In the genomic region with DNA sequence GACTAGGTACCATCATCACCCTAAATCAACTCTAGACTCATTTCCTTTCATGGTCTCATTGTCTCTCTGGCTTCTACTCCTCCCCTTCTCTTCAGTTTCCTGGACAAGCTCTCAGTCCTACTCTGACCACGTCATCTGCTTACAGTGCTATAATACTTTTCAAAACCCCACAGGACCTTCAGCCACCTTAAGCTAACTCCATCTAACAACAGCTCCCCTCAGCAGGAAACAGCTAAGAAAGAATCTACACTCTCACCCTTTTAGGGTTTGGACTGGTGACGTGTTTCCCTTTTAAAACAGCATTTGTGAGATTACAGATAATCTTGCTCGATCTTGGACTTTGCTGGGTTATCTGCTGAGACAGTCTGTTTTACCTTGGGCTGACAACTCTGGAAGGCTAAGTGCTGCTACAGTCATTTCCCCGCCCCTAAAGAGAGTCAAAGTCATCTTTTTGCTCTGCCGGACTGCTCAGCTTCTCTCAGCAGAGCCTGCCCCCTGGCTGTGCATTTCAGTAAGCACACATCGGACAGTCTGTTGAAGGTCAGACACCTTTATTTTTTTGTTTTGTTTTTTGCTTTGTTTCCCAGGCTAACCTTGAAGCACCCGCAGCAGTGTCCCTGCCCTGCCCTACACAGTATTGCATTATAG, we compare ENCODE assay signal across 8 mouse cellular contexts. TPM values are rescaled to one million over a fixed set of nuclear protein-coding genes. Genes with fewer than 3 reads are reported as not detected.
DNase-seq lines count a peak whose midpoint lies in the region; ATAC-seq and TF ChIP-seq lines count a peak whose summit lies in the region.

No protein-coding gene starts in this region.

- H3K4me3 ChIP-seq in left cerebral cortex, adult 2 months, result no peak overlapping the region
- no peak overlapping the region for H3K4me3 ChIP-seq in brown adipose tissue, adult 24 weeks (ENCODE audit: insufficient read depth, low read depth, low read length)
- no peak overlapping the region for H3K4me3 ChIP-seq in hindbrain, embryonic 13.5 days
- no peak overlapping the region for H3K4me3 ChIP-seq in limb, embryonic 14.5 days (replicated peaks; ENCODE audit: low read length)
- no peak overlapping the region for H3K4me3 ChIP-seq in midbrain, embryonic 14.5 days (replicated peaks; ENCODE audit: low read depth, low read length)
- no peak overlapping the region for H3K4me3 ChIP-seq in stomach, embryonic 14.5 days (ENCODE audit: low read depth, low read length)

- peaks cover 5% of the 10 kb centered on the region for H3K4me1 ChIP-seq in brown adipose tissue, adult 24 weeks (ENCODE audit: control insufficient read depth, insufficient read depth, insufficient read length, low read length)
- no peaks in the 10 kb centered on the region for H3K4me1 ChIP-seq in hindbrain, embryonic 13.5 days (replicated peaks)
- 0 out of 2 replicates have a peak, but pooled peaks cover 4% of the 10 kb centered on the region for H3K4me1 ChIP-seq in limb, embryonic 14.5 days (ENCODE audit: control insufficient read depth, insufficient read depth, low read length)
- H3K4me1 ChIP-seq in midbrain, embryonic 14.5 days (ENCODE audit: control insufficient read depth, insufficient read depth, low read length), result no peaks in the 10 kb centered on the region
- peaks cover 10% of the 10 kb centered on the region; the same call in 1 of the 2 replicates for H3K4me1 ChIP-seq in stomach, embryonic 14.5 days (ENCODE audit: control insufficient read depth, insufficient read depth, low read length)

- peak; percentile 49; the same call in 1 of the 2 replicates for ATAC-seq in hindbrain, embryonic 13.5 days (ENCODE audit: low FRiP score)
- ATAC-seq in limb, embryonic 14.5 days (ENCODE audit: low FRiP score, low read depth), result peak; percentile 83
- ATAC-seq in midbrain, embryonic 14.5 days (ENCODE audit: low FRiP score, low TSS enrichment), result peak; percentile 43; the same call in 1 of the 2 replicates
- peak; percentile 87 for ATAC-seq in stomach, embryonic 14.5 days (ENCODE audit: insufficient number of reproducible peaks, insufficient read depth, low FRiP score, low read depth)

- peak; percentile 64 for TF ChIP-seq CTCF in left cerebral cortex, adult 2 months (IDR thresholded peaks at IDR 0.05)

- whole genome bisulfite sequencing in hindbrain, embryonic 13.5 days, result 34% methylated on average over 7 of the region's 7 CpGs
- 19% methylated on average over 7 of the region's 7 CpGs for WGBS in limb, embryonic 14.5 days
- 38% methylated on average over 7 of the region's 7 CpGs for WGBS in midbrain, embryonic 14.5 days
- 16% methylated on average over 7 of the region's 7 CpGs for WGBS in stomach, embryonic 14.5 days

- no peaks in the 10 kb centered on the region for H3K9me3 ChIP-seq in hindbrain, embryonic 13.5 days
- H3K9me3 ChIP-seq in limb, embryonic 14.5 days (ENCODE audit: control insufficient read depth, low read length), result no peaks in the 10 kb centered on the region
- no peaks in the 10 kb centered on the region for H3K9me3 ChIP-seq in midbrain, embryonic 14.5 days (ENCODE audit: control insufficient read depth, low read length)
- H3K9me3 ChIP-seq in stomach, embryonic 14.5 days (ENCODE audit: control insufficient read depth, low read depth, low read length), result no peaks in the 10 kb centered on the region

- no peak overlapping the region for H3K9ac ChIP-seq in hindbrain, embryonic 13.5 days
- no peak overlapping the region for H3K9ac ChIP-seq in limb, embryonic 14.5 days (ENCODE audit: low read depth, low read length, severe bottlenecking)
- no peak overlapping the region for H3K9ac ChIP-seq in midbrain, embryonic 14.5 days (replicated peaks; ENCODE audit: low read length)
- H3K9ac ChIP-seq in stomach, embryonic 14.5 days (replicated peaks; ENCODE audit: low read depth, low read length), result no peak overlapping the region

- no peak for TF ChIP-seq POLR2A in limb, embryonic 14.5 days (IDR thresholded peaks at IDR 0.05; ENCODE audit: borderline replicate concordance, extremely low read depth, insufficient read depth, insufficient read length)

- H3K27me3 ChIP-seq in hindbrain, embryonic 13.5 days, result no peaks in the 10 kb centered on the region
- H3K27me3 ChIP-seq in limb, embryonic 14.5 days (ENCODE audit: control insufficient read depth, insufficient read depth, low read length), result no peaks in the 10 kb centered on the region
- no peaks in the 10 kb centered on the region for H3K27me3 ChIP-seq in midbrain, embryonic 14.5 days (ENCODE audit: control insufficient read depth, insufficient read depth, low read length)
- H3K27me3 ChIP-seq in stomach, embryonic 14.5 days (ENCODE audit: control insufficient read depth, insufficient read depth, low read length), result no peaks in the 10 kb centered on the region

- no peak overlapping the region for H3K27ac ChIP-seq in left cerebral cortex, adult 2 months
- H3K27ac ChIP-seq in brown adipose tissue, adult 24 weeks (replicated peaks; ENCODE audit: low read depth, low read length), result peak overlapping the region; percentile 64
- no peak overlapping the region for H3K27ac ChIP-seq in hindbrain, embryonic 13.5 days
- 0 out of 2 replicates have a peak overlapping the region, but pooled peaks have one; percentile 33 for H3K27ac ChIP-seq in limb, embryonic 14.5 days (replicated peaks; ENCODE audit: low read depth, low read length)
- no peak overlapping the region for H3K27ac ChIP-seq in midbrain, embryonic 14.5 days (replicated peaks; ENCODE audit: low read depth, low read length)
- peak overlapping the region; percentile 81 for H3K27ac ChIP-seq in stomach, embryonic 14.5 days (ENCODE audit: low read length)

- no peak overlapping the region for H3K4me2 ChIP-seq in hindbrain, embryonic 13.5 days
- H3K4me2 ChIP-seq in limb, embryonic 14.5 days (replicated peaks; ENCODE audit: low read depth, low read length, severe bottlenecking), result 0 out of 2 replicates have a peak overlapping the region, but pooled peaks have one; percentile 11
- no peak overlapping the region for H3K4me2 ChIP-seq in midbrain, embryonic 14.5 days (ENCODE audit: low read length)
- peak overlapping the region; percentile 16; the same call in 1 of the 2 replicates for H3K4me2 ChIP-seq in stomach, embryonic 14.5 days (replicated peaks; ENCODE audit: low read depth, low read length)

- H3K36me3 ChIP-seq in hindbrain, embryonic 13.5 days, result no peaks in the 10 kb centered on the region
- H3K36me3 ChIP-seq in limb, embryonic 14.5 days (ENCODE audit: control insufficient read depth, insufficient read depth, low read length), result no peaks in the 10 kb centered on the region
- H3K36me3 ChIP-seq in midbrain, embryonic 14.5 days (ENCODE audit: control insufficient read depth, insufficient read depth, low read length), result no peaks in the 10 kb centered on the region
- H3K36me3 ChIP-seq in stomach, embryonic 14.5 days (ENCODE audit: control insufficient read depth, insufficient read depth, low read length), result no peaks in the 10 kb centered on the region

- peak; percentile 20 to 23 for DNase-seq in left cerebral cortex, adult 2 months (ENCODE audit: extremely low spot score in 1 of 2, low spot score in 2 of 2)
- no peak for DNase-seq in left cerebral cortex, postnatal 36 days (ENCODE audit: low spot score in 2 of 2)
- DNase-seq in forelimb bud, embryonic 11.5 days (ENCODE audit: low read depth, low spot score), result peak; percentile 57
- peak; percentile 76 for DNase-seq in limb, embryonic 14.5 days (ENCODE audit: low spot score)
- peak; percentile 79 for DNase-seq in midbrain, embryonic 14.5 days

- intact Hi-C loops in left cerebral cortex, adult 2 months (cut with DNase I), result loop anchor here (5.0 kb wide), 3 partner anchors 37 to 197 kb away; no protein-coding TSS in a partner anchor
- intact Hi-C loops in left cerebral cortex, postnatal 36 days (cut with DNase I), result loop anchor here (5.0 kb wide), 1 partner anchor 157 kb away; no protein-coding TSS in a partner anchor

RNA-seq across cellular contexts. Expression of gene Pank2, which starts 8.5 kb away (rescaled TPM):
- 10 to 100 TPM; 62.8 to 74.0 TPM for total RNA-seq in left cerebral cortex, adult 2 months (2021)
- 10 to 100 TPM; 67.4 to 72.0 TPM for total RNA-seq in left cerebral cortex, postnatal 36 days (2021)
- polyA plus RNA-seq in brown adipose tissue, adult 24 weeks (2012; ENCODE audit: insufficient read depth, insufficient read length, missing spikeins), result 23.4 and 38.5 TPM in 2 replicates
- polyA plus RNA-seq in hindbrain, embryonic 13.5 days (2015; fragmentation: Nextera tagmentation; extraction: Ambion mirVana), result 28.4 and 30.9 TPM in 2 replicates
- polyA plus RNA-seq in limb, embryonic 14.5 days (2012; rRNA removed), result 44.7 and 47.2 TPM in 2 replicates
- polyA plus RNA-seq in limb, embryonic 14.5 days (2014; fragmentation: Nextera tagmentation; extraction: Ambion mirVana), result 44.6 and 50.0 TPM in 2 replicates
- 26.4 and 34.9 TPM in 2 replicates for polyA plus RNA-seq in midbrain, embryonic 14.5 days (2014; fragmentation: Nextera tagmentation; extraction: Ambion mirVana)
- 39.1 and 42.3 TPM in 2 replicates for polyA plus RNA-seq in stomach, embryonic 14.5 days (2014; fragmentation: Nextera tagmentation; extraction: Ambion mirVana)

RNA-seq across cellular contexts. Expression of gene Mavs, which starts 19.9 kb away (rescaled TPM):
- total RNA-seq in left cerebral cortex, adult 2 months (2021), result 1 to 10 TPM; 6.7 to 6.9 TPM
- total RNA-seq in left cerebral cortex, postnatal 36 days (2021), result 1 to 10 TPM; 6.5 to 6.9 TPM
- polyA plus RNA-seq in brown adipose tissue, adult 24 weeks (2012; ENCODE audit: insufficient read depth, insufficient read length, missing spikeins), result 57.1 and 83.3 TPM in 2 replicates
- 6.7 and 6.9 TPM in 2 replicates for polyA plus RNA-seq in hindbrain, embryonic 13.5 days (2015; fragmentation: Nextera tagmentation; extraction: Ambion mirVana)
- 27.4 and 37.2 TPM in 2 replicates for polyA plus RNA-seq in limb, embryonic 14.5 days (2012; rRNA removed)
- 17.2 and 18.6 TPM in 2 replicates for polyA plus RNA-seq in limb, embryonic 14.5 days (2014; fragmentation: Nextera tagmentation; extraction: Ambion mirVana)
- 3.8 and 6.8 TPM in 2 replicates for polyA plus RNA-seq in midbrain, embryonic 14.5 days (2014; fragmentation: Nextera tagmentation; extraction: Ambion mirVana)
- polyA plus RNA-seq in stomach, embryonic 14.5 days (2014; fragmentation: Nextera tagmentation; extraction: Ambion mirVana), result 15.2 and 15.5 TPM in 2 replicates

RNA-seq across cellular contexts. Expression of gene Ap5s1, which starts 46.9 kb away (rescaled TPM):
- 10 to 100 TPM; 21.7 to 28.7 TPM for total RNA-seq in left cerebral cortex, adult 2 months (2021)
- 10 to 100 TPM; 21.3 to 30.7 TPM for total RNA-seq in left cerebral cortex, postnatal 36 days (2021)
- 15.9 and 26.0 TPM in 2 replicates for polyA plus RNA-seq in brown adipose tissue, adult 24 weeks (2012; ENCODE audit: insufficient read depth, insufficient read length, missing spikeins)
- polyA plus RNA-seq in hindbrain, embryonic 13.5 days (2015; fragmentation: Nextera tagmentation; extraction: Ambion mirVana), result 31.0 and 35.8 TPM in 2 replicates
- polyA plus RNA-seq in limb, embryonic 14.5 days (2012; rRNA removed), result 29.5 and 50.9 TPM in 2 replicates
- 25.9 and 26.7 TPM in 2 replicates for polyA plus RNA-seq in limb, embryonic 14.5 days (2014; fragmentation: Nextera tagmentation; extraction: Ambion mirVana)
- polyA plus RNA-seq in midbrain, embryonic 14.5 days (2014; fragmentation: Nextera tagmentation; extraction: Ambion mirVana), result 32.5 and 34.3 TPM in 2 replicates
- polyA plus RNA-seq in stomach, embryonic 14.5 days (2014; fragmentation: Nextera tagmentation; extraction: Ambion mirVana), result 27.0 TPM in 2 replicates

Comparison
In these comparisons a context has a peak if more than half of its experiments do, and no peak if none do; other contexts are left out.
1. DNase-seq: peak in left cerebral cortex, adult 2 months (2 of 2), forelimb bud, embryonic 11.5 days (single experiment), limb, embryonic 14.5 days (single experiment) and midbrain, embryonic 14.5 days (single experiment); none in left cerebral cortex, postnatal 36 days (0 of 2).
2. H3K27ac ChIP-seq: peak in brown adipose tissue, adult 24 weeks (single experiment), limb, embryonic 14.5 days (single experiment) and stomach, embryonic 14.5 days (single experiment); none in left cerebral cortex, adult 2 months (single experiment), hindbrain, embryonic 13.5 days (single experiment) and midbrain, embryonic 14.5 days (single experiment).
3. H3K4me2 ChIP-seq: peak in limb, embryonic 14.5 days (single experiment) and stomach, embryonic 14.5 days (single experiment); none in hindbrain, embryonic 13.5 days (single experiment) and midbrain, embryonic 14.5 days (single experiment).
4. Peak in every context shown above with its lines, with median percentiles within 50 percentile points of each other: ATAC-seq.